Mouse (Mus musculus) ES-Bruce4 (cell line): ENCODE measurements around the gene Plekha6.

ENCODE experiments used
- CTCF ChIP-seq: IDR thresholded peaks from one replicate; pipeline ENCODE4 v1.8.1; 2011; ENCODE audit warnings: low read depth, low read length
- EP300 ChIP-seq: IDR thresholded peaks from 2 replicates; pipeline ENCODE4 v1.6.1; 2011; ENCODE audit warnings: low read depth, low read length; ENCODE audit not compliant: insufficient read depth
- POLR2A ChIP-seq: IDR thresholded peaks from one replicate; pipeline ENCODE4 v1.8.1; 2011; ENCODE audit warnings: low read length; ENCODE audit not compliant: insufficient read depth

GRCm38 (mm10) chr1:133171357-133171756, 7.3 kb downstream of the Plekha6 start:
- no peak for TF ChIP-seq CTCF
- no peak for TF ChIP-seq EP300
- no peak for TF ChIP-seq POLR2A
